In genomic region chr14:23015321-23016067, GRCm38 (mm10) we compare ENCODE assay signal across 11 mouse cellular contexts.
DNase-seq lines count a peak whose midpoint lies in the region; ATAC-seq lines count a peak whose summit lies in the region.
"Had no signal": no experiment of that assay in that cellular context is flagged by ENCODE, and none has a peak within 500 bp of the region (broad histone marks: within the 10 kb centered on the region; RNA-seq: fewer than 3 reads in every experiment).

No protein-coding gene starts in this region.

- H3K36me3 ChIP-seq in kidney, embryonic 14.5 days (ENCODE audit: control insufficient read depth, insufficient read depth, low read length): no peaks in the 10 kb centered on the region
- H3K36me3 ChIP-seq in hindbrain, embryonic 14.5 days (replicated peaks; ENCODE audit: control insufficient read depth, insufficient read depth): no peaks in the 10 kb centered on the region
- H3K36me3 ChIP-seq in midbrain, embryonic 16.5 days (ENCODE audit: control insufficient read depth, insufficient read depth, low read length): no peaks in the 10 kb centered on the region
- H3K36me3 ChIP-seq: liver, embryonic 13.5 days had no signal

- H3K4me2 ChIP-seq in kidney, embryonic 14.5 days (replicated peaks; ENCODE audit: low read depth, low read length): no peak overlapping the region; the same call in 1 of the 2 replicates
- H3K4me2 ChIP-seq in hindbrain, embryonic 14.5 days (replicated peaks): 0 out of 2 replicates have a peak overlapping the region, but pooled peaks have one; percentile 17
- H3K4me2 ChIP-seq in midbrain, embryonic 16.5 days (ENCODE audit: low read length): no peak overlapping the region
- H3K4me2 ChIP-seq: liver, embryonic 13.5 days had no signal

- no peaks in the 10 kb centered on the region for H3K9me3 ChIP-seq in kidney, embryonic 14.5 days (ENCODE audit: control insufficient read depth, low read length)
- no peaks in the 10 kb centered on the region for H3K9me3 ChIP-seq in hindbrain, embryonic 14.5 days (ENCODE audit: control insufficient read depth, low read length)
- no peaks in the 10 kb centered on the region for H3K9me3 ChIP-seq in midbrain, embryonic 16.5 days (replicated peaks; ENCODE audit: control insufficient read depth, low read length, poor library complexity, severe bottlenecking)
- H3K9me3 ChIP-seq: liver, embryonic 13.5 days had no signal

- DNase-seq in kidney, postnatal 25 days: no peak
- DNase-seq in embryo, embryonic 9.5 days (ENCODE audit: extremely low spot score): peak; percentile 9
- peak; percentile 37 for DNase-seq in hindbrain, embryonic 14.5 days (ENCODE audit: low spot score)
- no peak for DNase-seq in adrenal gland, adult 2 months
- no peak for DNase-seq in MN1 (ENCODE audit: low spot score)
- DNase-seq in urinary bladder, postnatal 10 days (ENCODE audit: low spot score): no peak
- DNase-seq: liver, embryonic 13.5 days had no signal

- H3K27ac ChIP-seq in kidney, embryonic 14.5 days (ENCODE audit: low read depth, low read length): peak overlapping the region; percentile 66
- peak overlapping the region; percentile 55 for H3K27ac ChIP-seq in hindbrain, embryonic 14.5 days
- H3K27ac ChIP-seq in midbrain, embryonic 16.5 days (ENCODE audit: low read length): peak overlapping the region; percentile 3; the same call in 1 of the 2 replicates
- H3K27ac ChIP-seq: liver, embryonic 13.5 days had no signal

- WGBS in kidney, embryonic 14.5 days: 22% methylated on average over 16 of the region's 16 CpGs
- 32% methylated on average over 16 of the region's 16 CpGs for WGBS in hindbrain, embryonic 14.5 days
- 34% methylated on average over 16 of the region's 16 CpGs for WGBS in midbrain, embryonic 16.5 days

- ATAC-seq in kidney, embryonic 14.5 days (ENCODE audit: low FRiP score, low TSS enrichment): peak; percentile 80; the same call in 1 of the 2 replicates
- no peak; the same call in 1 of the 2 replicates for ATAC-seq in hindbrain, embryonic 14.5 days (ENCODE audit: low FRiP score)
- no peak for ATAC-seq in midbrain, embryonic 16.5 days
- ATAC-seq: inflammation-experienced regulatory T-cells, adult 6 months had no signal

- no peak overlapping the region for H3K9ac ChIP-seq in kidney, embryonic 14.5 days (ENCODE audit: low read depth, low read length)
- H3K9ac ChIP-seq in hindbrain, embryonic 14.5 days: no peak overlapping the region
- H3K9ac ChIP-seq in midbrain, embryonic 16.5 days (ENCODE audit: low read depth, low read length): no peak overlapping the region
- H3K9ac ChIP-seq: liver, embryonic 13.5 days had no signal

- peaks cover 18% of the 10 kb centered on the region for H3K4me1 ChIP-seq in kidney, embryonic 14.5 days (ENCODE audit: control insufficient read depth, insufficient read depth, low read length)
- peaks cover 17% of the 10 kb centered on the region for H3K4me1 ChIP-seq in hindbrain, embryonic 14.5 days (replicated peaks; ENCODE audit: control insufficient read depth, insufficient read depth, low read length)
- peaks cover 14% of the 10 kb centered on the region for H3K4me1 ChIP-seq in midbrain, embryonic 16.5 days (ENCODE audit: control insufficient read depth, insufficient read depth, low read length)
- H3K4me1 ChIP-seq: liver, embryonic 13.5 days had no signal

- H3K27me3 ChIP-seq in kidney, embryonic 14.5 days (ENCODE audit: control insufficient read depth, insufficient read depth, low read length): no peaks in the 10 kb centered on the region
- H3K27me3 ChIP-seq in hindbrain, embryonic 14.5 days (ENCODE audit: control insufficient read depth, insufficient read depth, low read length): no peaks in the 10 kb centered on the region
- no peaks in the 10 kb centered on the region for H3K27me3 ChIP-seq in midbrain, embryonic 16.5 days (ENCODE audit: control insufficient read depth, insufficient read depth, low read depth, low read length)
- H3K27me3 ChIP-seq: liver, embryonic 13.5 days had no signal

- H3K4me3 ChIP-seq in kidney, embryonic 14.5 days (ENCODE audit: low read length): no peak overlapping the region
- no peak overlapping the region for H3K4me3 ChIP-seq in hindbrain, embryonic 14.5 days (replicated peaks; ENCODE audit: low read length)
- no peak overlapping the region for H3K4me3 ChIP-seq in midbrain, embryonic 16.5 days (ENCODE audit: low read depth, low read length)
- H3K4me3 ChIP-seq: liver, embryonic 13.5 days; myocyte had no signal

Comparison
In these comparisons a context has a peak if more than half of its experiments do, and no peak if none do; other contexts are left out.
1. H3K27ac ChIP-seq: peak in every context shown above with its lines; median percentile 66 in kidney, embryonic 14.5 days; 55 in hindbrain, embryonic 14.5 days; 3 in midbrain, embryonic 16.5 days.
2. DNase-seq: peak in embryo, embryonic 9.5 days (single experiment) and hindbrain, embryonic 14.5 days (single experiment); none in kidney, postnatal 25 days (0 of 2), adrenal gland, adult 2 months (single experiment), MN1 (single experiment) and urinary bladder, postnatal 10 days (single experiment).